Mouse (Mus musculus) urinary bladder, postnatal 25 days (tissue): ENCODE data around the gene Lrrc20.
A peak's percentile ranks its signal among the peaks of the same experiment; 100 is the strongest.

Experiments
- DNase-seq: peaks from one replicate; pipeline ENCODE4 v3.0.0; 2022; ENCODE audit warnings: low spot score

Lrrc20 gene

DNA sequence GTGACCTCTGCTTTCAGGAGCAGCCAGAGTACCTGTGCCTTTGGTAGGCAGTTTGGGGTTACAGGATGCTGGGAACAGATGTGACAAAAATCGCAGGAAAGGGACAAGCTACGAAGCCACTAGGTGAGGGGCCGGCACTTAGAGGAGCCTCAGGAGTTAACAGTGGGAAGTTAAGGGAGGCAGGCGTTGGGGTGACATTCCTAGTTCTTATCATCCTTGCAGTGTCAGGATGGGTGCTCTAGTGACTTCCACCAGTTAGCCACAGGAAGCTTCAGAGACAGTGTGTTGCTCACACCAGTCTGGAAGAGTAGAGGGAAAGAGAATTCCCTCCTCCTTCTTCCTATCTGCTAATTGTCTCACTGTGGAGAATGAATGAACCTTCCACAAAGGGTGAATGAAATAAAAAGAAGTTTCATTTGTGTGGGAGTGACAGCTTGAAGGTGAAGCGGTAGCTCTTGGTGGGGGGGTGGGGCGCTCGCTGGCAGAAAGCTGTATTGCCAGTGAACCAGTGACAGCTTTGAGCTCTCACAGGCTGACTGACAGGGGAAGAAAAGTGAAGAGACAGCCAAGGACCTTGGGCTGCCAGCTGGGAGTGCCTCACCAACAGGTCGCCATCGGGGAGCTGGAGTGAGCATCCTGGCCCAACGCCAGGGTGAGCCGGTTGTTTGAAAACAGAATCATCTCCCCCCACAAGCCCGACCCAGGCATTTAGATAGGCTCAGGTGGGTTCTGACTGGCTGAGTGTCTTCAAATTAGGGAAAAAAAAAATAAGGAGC, 41.9 kb downstream of the Lrrc20 start:
- DNase-seq, result no peak

DNA sequence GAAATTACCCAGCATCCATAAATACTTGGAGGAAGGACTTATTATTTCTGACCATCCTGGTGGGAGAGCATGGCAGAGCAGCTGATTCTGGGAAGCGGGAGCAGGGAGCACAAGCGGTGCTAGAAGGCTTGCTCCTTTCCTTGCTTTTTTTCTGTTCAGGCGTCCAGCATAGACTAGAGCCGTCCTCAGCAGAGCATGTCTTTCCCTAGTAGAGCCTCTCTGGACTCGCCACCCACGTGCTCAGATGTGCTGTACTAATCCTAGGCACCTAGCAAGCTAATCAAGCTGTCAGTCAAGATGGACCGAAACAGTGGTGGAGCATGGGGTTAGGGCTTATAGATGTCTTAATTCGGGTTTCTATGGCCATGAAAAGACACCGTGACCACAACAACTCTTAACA, 42.7 kb downstream of the Lrrc20 start:
- DNase-seq, result no peak

DNA sequence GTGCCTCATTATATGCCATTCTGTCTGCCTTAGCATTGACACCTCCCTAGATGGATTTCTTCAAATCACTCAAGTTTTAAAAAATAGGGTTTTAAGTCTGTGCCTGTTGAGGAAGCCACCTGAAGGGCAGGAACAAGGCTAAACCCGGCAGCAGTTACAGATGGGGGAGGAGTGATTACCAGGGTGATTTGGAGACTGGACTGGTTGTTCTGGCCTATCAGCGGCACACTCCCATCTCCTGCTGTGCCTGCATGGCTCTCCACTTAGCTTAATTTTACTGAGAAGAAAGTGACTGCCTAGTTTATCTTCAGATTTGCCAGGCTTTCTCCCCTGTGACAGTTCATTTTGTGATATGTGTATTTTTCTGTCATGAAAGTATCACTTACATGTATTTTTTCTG, 43.9 kb downstream of the Lrrc20 start:
- DNase-seq, result no peak

DNA sequence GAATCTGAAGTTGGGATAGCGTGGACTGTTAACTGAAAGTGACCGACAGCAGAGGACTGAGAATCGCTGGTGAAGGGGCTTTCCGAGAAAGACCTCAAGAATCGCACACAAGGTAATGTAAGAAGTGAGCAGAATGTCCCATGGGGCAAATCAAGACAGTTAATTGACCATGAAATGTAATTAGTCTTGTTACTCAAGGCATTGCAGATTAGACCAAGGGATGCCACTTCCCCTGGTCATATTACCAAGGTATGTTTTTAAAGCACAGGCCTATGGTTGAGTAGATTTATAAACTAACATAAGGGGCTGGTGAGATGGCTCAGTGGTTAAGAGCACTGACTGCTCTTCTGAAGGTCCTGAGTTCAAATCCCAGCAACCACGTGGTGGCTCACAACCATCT, 45.1 kb downstream of the Lrrc20 start:
- DNase-seq, result no peak

- DNase-seq, result no peak
These were observed 55.3 kb downstream of the Lrrc20 start for GRCm38 (mm10) chr10:61530936-61531335.

DNA sequence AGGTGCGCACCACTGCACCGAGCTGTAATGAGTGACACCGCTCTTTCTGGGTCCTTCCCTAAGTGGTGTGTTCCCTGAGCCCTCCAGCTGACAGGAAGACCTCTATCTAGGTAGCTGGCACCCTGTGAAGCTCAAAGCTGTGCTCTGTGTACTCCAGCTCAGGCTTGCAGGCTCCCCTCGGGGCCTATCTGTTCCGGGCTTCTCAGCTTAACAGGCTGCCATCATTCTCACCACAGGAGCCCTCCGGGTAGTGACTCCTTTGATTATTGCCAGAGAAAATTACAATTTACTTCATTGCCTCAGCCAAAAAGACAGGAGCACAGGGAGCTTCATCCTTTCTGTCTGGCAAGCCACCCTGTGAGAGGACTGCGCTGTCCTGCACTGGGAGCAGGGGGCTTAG, 57.7 kb downstream of the Lrrc20 start:
- no peak for DNase-seq

DNA sequence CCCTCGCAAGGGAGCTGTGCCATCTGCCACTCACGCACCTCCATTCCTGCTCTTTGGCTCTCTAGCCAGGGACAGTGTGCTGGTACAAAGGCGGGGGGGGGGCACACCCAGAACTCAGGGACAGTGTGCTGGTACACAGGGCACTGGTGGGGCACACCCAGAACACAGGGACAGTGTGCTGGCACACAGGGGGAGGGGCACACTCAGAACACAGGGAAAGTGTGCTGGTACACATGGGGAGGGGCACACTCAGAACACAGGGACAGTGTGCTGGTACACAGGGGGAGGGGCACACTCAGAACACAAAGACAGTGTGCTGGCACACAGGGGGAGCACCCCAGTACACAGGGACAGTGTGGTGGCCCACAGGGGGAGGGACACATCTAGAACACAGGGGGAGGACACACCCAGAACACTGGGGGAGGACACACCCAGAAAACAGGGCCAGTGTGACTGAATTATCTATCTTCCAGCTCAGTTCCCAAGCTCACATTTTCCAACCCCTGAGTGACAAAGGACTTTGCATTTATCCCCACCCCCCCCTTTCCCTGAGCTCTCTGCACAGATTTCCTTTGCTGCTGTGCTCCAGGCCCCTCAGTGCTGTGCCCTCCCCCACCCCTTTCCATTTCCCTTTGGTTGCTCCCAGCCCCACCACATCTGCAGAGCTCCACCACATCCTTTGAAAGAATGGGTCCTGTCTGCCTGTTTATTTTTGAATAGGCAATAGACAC, 58.9 kb downstream of the Lrrc20 start:
- DNase-seq, result no peak

DNA sequence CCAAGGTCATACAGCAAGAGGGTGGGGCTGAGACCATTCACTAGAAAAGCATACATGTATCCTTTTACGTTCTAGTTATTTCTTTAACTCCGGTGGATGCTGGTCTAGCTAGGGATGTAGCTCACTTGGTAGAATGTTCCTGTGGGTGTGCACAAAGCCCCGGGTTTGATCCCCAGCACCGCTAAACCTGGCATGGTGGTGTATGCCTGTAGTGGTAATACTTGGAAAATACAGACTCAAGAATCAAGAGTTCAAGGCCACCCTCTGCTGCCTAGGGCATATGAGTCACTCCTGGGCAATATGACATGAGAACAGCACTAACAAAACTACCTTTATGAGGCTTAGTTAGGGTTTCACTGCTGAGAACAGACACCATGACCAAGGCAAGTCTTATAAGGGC, 59.8 kb downstream of the Lrrc20 start:
- no peak for DNase-seq

DNA sequence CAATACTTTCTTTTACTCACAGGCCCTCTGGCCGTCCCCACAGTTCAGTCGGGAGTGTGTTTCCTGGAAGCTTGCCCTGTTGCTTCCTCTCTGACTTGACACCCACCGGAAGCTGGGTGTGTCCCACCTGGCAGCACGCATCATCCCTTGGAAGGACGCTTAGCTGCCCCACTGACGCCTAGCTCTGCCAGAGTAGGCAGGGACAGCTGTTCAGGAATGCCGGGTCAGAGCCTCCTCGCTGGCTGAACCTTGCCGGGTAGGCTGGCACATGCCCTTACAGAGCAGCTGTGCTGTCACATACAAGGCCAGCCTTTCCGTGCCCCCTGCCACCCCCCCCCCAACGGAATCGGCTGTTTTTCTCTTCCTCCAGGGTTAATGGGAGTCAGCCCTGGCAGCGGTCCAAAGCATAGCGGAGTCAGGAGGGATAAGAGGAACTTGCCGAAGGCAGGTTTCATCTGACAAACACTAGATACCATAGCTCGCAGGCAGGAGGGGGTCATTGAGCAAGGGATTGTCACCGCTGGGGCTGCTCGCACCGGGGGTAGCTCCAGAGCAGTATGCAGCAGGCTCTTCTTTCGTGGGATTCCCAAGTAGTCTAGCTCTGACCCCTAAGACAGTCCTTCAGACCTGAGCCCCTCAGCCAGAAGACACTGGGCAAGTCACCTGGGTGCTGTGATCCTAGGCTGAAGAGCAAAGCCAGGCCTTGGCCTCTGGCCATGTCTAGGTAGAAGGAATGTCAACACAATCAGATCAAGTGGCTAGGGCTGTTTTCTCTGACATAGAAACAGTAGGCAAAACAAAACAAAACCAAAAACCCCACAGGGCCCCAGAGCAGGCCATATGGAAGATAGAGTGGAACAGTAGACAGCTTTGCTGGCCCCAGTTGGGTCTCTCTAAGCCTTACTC, 60.8 kb downstream of the Lrrc20 start:
- peak; percentile 44 for DNase-seq

DNA sequence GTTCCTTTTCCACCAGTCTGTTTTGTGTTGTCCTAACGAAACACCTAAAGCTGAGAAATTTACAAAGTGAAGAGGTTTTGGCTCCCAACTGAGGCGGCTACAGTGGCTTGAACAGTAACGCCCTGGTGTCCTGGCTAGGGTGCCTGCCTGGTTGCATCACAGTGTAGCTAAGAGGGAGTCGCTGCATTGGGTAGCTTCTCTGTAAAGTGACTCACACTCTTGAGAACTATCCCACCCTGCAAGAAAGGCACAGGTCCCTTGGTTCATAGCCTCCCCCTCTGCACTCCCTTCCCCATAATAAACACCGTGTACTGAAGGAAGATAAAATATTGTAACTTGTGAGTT, 61.4 kb downstream of the Lrrc20 start:
- no peak for DNase-seq

GRCm38 (mm10) chr10:61538446-61538845, 62.8 kb downstream of the Lrrc20 start:
- no peak for DNase-seq

DNA sequence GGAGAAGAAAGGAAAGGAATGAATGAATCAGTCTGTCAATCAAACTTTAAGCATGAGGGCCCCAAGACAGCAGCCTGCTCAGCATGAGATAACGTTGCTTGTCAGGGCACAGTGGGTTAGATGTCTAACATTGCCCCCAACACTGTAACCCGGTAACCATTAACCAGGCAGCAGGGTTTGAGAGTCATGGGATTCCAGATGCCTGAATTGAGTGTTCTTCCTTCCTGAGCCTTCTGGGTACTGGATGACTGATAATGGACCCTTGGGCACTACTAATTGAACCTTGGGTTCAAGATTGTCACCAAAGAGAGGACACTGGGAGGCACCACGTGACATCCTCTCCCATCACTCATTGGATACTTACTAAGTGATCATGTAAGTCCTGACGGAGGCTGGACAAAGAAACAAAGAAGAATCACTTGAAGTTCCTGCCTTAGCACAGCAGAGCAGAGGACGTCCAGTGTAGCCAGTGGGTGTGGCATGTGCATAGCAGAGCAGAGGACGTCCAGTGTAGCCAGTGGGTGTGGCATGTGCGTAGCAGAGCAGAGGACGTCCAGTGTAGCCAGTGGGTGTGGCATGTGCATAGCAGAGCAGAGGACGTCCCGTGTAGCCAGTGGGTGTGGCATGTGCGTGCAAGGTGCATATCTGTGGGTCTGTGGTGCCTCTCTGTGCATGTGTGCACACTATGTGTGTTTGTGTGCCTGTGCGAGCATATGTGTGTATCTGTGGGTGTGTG, 68.7 kb downstream of the Lrrc20 start:
- DNase-seq, result no peak

DNA sequence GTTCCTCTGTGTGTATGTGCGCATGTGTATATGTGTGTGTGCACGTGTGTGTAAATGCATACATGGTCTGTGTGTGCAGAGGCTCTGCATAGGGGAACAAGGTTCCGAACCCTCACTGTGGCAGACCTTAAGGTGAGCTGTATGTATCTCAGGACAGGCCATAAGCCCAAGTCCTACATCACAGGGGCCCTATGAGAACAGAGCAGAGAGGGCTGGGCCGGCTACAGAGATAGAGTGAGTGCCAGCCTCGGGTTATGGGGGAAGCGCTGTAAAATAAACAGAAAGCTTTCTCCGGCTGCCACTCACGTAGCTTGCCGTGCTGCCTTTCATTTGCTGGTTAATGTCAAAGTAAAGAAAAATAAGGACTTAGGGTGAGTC, 69.3 kb downstream of the Lrrc20 start:
- no peak for DNase-seq

DNA sequence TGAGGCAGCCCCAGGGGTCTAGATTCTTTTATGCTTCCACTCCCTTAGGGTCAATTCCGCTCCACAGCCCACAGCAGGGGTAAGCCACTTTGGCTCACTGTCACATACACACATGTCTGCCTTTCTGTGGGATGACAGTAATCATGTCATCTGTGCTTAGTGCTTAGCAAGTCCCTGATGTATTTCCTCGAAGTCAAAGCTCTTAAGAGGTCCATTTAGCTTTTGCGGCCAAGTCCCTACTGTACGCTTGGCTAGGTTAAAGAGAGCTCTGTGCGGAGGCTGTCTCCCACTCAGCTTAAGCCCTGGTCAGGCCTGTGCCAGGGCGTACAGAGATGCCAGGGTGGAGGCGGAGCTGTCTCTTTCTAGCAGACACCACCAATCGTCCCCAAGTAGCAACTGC, 74.5 kb downstream of the Lrrc20 start:
- no peak for DNase-seq

- no peak for DNase-seq
These were observed 79.6 kb downstream of the Lrrc20 start for GRCm38 (mm10) chr10:61555155-61555554.

GRCm38 (mm10) chr10:61558631-61559030, 83.0 kb downstream of the Lrrc20 start:
- DNase-seq, result no peak

GRCm38 (mm10) chr10:61559544-61559943, 83.9 kb downstream of the Lrrc20 start:
- no peak for DNase-seq

GRCm38 (mm10) chr10:61563550-61563949, 87.9 kb downstream of the Lrrc20 start:
- DNase-seq, result no peak

DNA sequence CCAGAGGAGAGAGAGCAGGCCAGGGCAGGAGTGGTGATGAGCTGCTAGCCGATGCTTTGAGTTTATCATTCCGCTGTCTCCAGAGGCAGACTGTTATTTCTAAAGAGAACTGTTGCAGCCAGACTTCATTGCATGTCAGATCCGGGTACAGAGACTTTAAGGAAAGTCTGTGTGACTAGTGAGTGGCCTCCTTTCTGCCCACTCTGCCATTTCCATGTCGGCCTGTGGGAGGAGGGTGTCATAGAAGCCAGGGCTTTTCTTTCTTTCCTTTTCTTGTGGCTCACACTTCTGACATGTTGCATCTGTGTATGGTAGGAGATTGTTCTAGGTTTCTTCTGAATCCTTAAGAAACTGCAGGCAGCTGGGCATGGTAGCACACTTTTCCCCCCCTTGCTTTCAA, 88.8 kb downstream of the Lrrc20 start:
- no peak for DNase-seq

DNA sequence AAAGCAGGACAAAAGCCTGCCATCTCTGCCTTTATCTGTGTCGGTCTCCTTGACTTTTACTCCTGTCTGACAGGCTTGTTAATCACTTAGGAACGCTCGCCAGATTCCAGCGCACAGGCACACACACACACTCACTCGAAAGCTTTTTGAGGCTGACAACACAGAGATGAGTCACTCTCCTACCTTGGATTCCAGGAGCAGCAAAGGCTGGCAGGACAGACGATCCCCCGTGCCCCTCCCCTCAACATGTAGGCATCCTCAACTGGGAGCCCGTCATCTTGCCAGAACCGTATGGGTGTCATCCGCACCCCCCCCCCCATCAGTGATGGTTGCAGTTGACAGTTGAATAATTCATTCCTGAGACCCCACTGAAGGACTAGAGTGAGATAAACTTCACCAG, 94.6 kb downstream of the Lrrc20 start:
- DNase-seq, result no peak

DNA sequence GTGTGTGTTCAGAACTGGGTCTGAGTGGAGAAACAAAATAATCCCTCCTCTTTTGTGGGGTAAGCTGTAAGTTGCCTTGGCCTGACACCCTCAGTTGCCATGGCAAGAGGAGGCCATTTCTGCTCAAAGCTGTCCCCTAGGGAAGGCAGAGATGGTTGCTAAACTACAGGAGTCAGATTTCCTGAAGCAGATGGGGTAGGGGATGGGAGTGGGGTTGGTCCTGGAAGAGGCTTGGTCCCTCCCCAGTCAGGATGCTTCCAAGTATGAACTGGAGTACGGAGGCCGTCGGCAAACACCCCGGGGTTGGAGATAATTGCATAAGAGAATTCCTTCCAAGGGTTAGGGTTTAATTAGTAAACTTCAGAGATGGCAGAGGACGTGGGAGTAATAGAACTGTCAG, 96.5 kb downstream of the Lrrc20 start:
- no peak for DNase-seq

GRCm38 (mm10) chr10:61576120-61576767, 100.6 kb downstream of the Lrrc20 start:
- DNase-seq, result no peak
